Mouse (Mus musculus) duodenum, adult 2 months (tissue): Measurements from ENCODE around the gene Gm17490. TPM values are rescaled to one million over a fixed set of nuclear protein-coding genes. Genes with fewer than 3 reads are reported as not detected.

Source experiments
- polyA plus RNA-seq: library from polyadenylated mRNA; depleted of rRNA; stranded (reverse); fragments of >200 nt; gene quantifications from 2 replicates; pipeline ENCODE4 v1.2.3, GENCODE M21; 2012; ENCODE audit warnings: low replicate concordance; rRNA removed

Gm17490 gene
- polyA plus RNA-seq = not detected in 2 replicates

GRCm38 (mm10) chr2:11625890-11626289 is at the start of gene Gm17490:
TSS of gene Gm17490 (minus strand) at chr2:11626264.

DNA sequence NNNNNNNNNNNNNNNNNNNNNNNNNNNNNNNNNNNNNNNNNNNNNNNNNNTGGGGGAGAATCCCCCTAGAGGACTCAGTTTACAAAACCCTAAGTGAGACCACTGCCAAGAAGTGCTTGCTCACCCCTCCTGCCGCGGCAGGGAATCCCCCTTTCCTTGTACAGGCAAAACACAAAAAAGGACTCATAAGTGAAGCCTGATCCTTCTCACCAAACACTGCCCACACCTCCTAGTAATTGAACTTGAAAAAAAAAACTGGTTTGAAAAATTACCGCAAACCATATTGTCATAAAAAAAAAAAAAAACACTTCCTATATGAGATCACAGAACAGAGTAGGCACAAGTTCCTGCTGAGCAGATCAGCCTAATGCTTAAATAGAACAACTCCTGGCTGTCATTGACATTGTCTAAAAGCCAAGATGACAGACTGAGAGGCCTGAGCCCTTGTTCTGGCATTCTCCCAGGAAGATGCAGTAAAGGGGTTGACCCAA is 16.4 kb upstream of the Gm17490 start, which contains the start of gene Il2ra:
TSS of gene Il2ra (plus strand) at position 357 of the 491 bp plus-strand sequence.

DNA sequence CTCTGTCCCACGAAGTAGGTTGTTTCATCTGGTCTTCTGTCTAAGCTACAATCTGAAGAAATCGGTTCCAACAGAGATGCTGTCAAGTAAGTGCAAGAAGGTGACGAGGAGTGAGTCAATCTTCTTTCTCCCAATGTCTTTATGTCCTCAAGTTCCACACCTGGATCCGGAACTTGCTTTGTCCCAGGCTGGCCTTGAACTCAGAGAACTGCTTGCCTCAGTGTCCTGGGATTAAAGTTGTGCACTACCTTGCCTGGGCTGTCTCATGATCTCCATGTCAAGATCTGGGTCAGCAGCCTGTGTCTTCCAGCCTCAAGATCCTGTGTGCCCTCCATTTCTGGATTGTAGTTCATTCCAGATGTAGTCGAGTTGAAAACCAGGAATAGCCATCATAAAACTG is 22.0 kb downstream of the Gm17490 start, which contains the start of gene Rbm17:
TSS of gene Rbm17 (minus strand) at position 101 of the 400 bp plus-strand sequence.

Other genes starting within 250 kb of the Gm17490 start
- 3.7 and 15.7 TPM in 2 replicates for gene Pfkfb3, start 72.2 kb downstream of the Gm17490 start, polyA plus RNA-seq
- gene Rbm17, start 22.1 kb downstream of the Gm17490 start, polyA plus RNA-seq = 10.2 and 14.3 TPM in 2 replicates
- 0.02 and 0.14 TPM in 2 replicates for gene Il2ra, start 16.5 kb upstream of the Gm17490 start, polyA plus RNA-seq
- gene Il15ra, start 79.0 kb upstream of the Gm17490 start, polyA plus RNA-seq = 23.5 and 34.5 TPM in 2 replicates
- gene Fbh1, start 151.3 kb upstream of the Gm17490 start, polyA plus RNA-seq = 16.7 and 30.7 TPM in 2 replicates
- gene Ankrd16, start 151.6 kb upstream of the Gm17490 start, polyA plus RNA-seq = 29.6 and 31.0 TPM in 2 replicates